Mouse (Mus musculus) olfactory bulb, adult 2 months (tissue): ENCODE measurements at regions not wholly inside any gene's neighbourhood (a gene's known extent, or its start where the extent isn't known, plus 50 kb on each side); places are given as distances from the start of the nearest gene placed in this dataset.

Source experiments
- CTCF ChIP-seq: fragments of 200-500 bp; IDR thresholded peaks from 2 replicates; pipeline ENCODE4 v1.5.1; 2012; ENCODE audit warnings: low read depth, mild to moderate bottlenecking, low read length, moderate library complexity; ENCODE audit not compliant: insufficient read depth
- POLR2A ChIP-seq: fragments of 200-500 bp; IDR thresholded peaks from 2 replicates; pipeline ENCODE4 v1.6.1; 2012; ENCODE audit warnings: mild to moderate bottlenecking, low read depth, low read length, moderate library complexity; ENCODE audit not compliant: insufficient read depth

DNA sequence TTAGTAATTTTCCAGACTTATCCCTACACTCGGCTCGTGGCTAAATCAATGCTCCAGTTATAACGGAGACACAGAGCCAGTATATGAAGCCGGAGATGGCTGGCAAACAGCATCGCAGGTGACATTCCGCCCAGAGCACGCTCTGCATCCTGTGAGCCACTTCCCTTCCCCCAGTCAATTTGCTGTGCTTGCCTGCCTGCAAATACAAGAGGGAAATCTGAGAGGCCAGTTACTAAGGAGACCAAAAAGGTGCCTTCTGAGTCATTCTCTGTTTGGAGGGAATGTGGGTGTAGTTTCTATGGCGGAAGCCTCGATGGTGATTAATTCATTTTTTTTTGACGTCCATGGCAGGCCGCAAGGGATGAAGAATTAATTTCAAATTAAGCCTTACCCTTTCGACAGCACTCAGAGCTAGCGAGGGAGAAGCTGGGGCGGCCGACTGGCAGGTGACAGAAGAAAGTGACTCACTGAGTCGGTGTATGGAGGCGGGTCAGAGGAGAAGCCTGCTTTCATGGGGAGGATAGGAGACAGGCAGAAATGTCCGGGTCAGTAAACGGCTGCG lies 159.5 kb upstream of the Fndc3a start:
- TF ChIP-seq POLR2A = no peak
- TF ChIP-seq CTCF = no peak
